Mouse (Mus musculus) midbrain, embryonic 11.5 days (tissue): ENCODE measurements around the gene Zfhx3. TPM values are rescaled to one million over a fixed set of nuclear protein-coding genes. Genes with fewer than 3 reads are reported as not detected.

Experiments used
- ATAC-seq: fragments of 200-750 bp; cut with Nextera tagmentation; 2 replicates; pipeline ENCODE4 v1.8.0; 2017; ENCODE audit warnings: moderate TSS enrichment, moderate library complexity; ENCODE audit not compliant: low FRiP score
- DNase-seq: peaks from one replicate; pipeline ENCODE4 v3.0.0; 2015; ENCODE audit warnings: low spot score; ENCODE audit errors: missing footprints
- H3K27ac ChIP-seq: fragments of 300-500 bp; sonication (generic); 2 replicates; pipeline ENCODE4 v1.5.1; 2014; ENCODE audit warnings: low read depth, low read length
- H3K27me3 ChIP-seq: fragments of 300-500 bp; sonication (generic); 2 replicates; pipeline ENCODE4 v1.6.1; 2014; ENCODE audit warnings: mild to moderate bottlenecking, low read length, moderate library complexity, mixed read lengths; ENCODE audit not compliant: control insufficient read depth, insufficient read depth
- H3K36me3 ChIP-seq: fragments of 300-500 bp; sonication (generic); 2 replicates; pipeline ENCODE4 v1.6.1; 2014; ENCODE audit warnings: mild to moderate bottlenecking, low read length, moderate library complexity, mixed read lengths; ENCODE audit not compliant: control insufficient read depth, insufficient read depth
- H3K4me1 ChIP-seq: fragments of 300-500 bp; sonication (generic); 2 replicates; pipeline ENCODE4 v1.6.1; 2014; ENCODE audit warnings: low read length; ENCODE audit not compliant: control insufficient read depth, insufficient read depth
- H3K4me2 ChIP-seq: fragments of 300-500 bp; sonication (generic); 2 replicates; pipeline ENCODE4 v1.6.1; 2014; ENCODE audit warnings: mild to moderate bottlenecking, moderate library complexity
- H3K4me3 ChIP-seq: fragments of 300-500 bp; sonication (generic); 2 replicates; pipeline ENCODE4 v1.5.1; 2014; ENCODE audit warnings: low read depth, low read length
- H3K9ac ChIP-seq: fragments of 300-500 bp; sonication (generic); 2 replicates; pipeline ENCODE4 v1.6.1; 2014; ENCODE audit warnings: low read length
- H3K9me3 ChIP-seq: fragments of 300-500 bp; sonication (generic); 2 replicates; pipeline ENCODE4 v1.6.1; 2016; ENCODE audit warnings: low read length; ENCODE audit not compliant: control insufficient read depth
- WGBS: fragments of 180-500 bp; shearing (Covaris S2); extraction: QIAGEN DNeasy Blood & Tissue Kit; methylation state at CpG from one replicate; pipeline ENCODE4 v1.1.7; 2014; 5-methylcytosine and 5-hydroxymethylcytosine counted together
- polyA plus RNA-seq: library from polyadenylated mRNA; unstranded; fragments of >200 nt; fragmentation: Nextera tagmentation; extraction: Ambion mirVana; gene quantifications from 2 replicates; pipeline ENCODE4 v1.2.1, GENCODE M21; 2014

The Zfhx3 gene
- polyA plus RNA-seq, 1 experiment from 2014 or later, result 23.4 TPM

DNA sequence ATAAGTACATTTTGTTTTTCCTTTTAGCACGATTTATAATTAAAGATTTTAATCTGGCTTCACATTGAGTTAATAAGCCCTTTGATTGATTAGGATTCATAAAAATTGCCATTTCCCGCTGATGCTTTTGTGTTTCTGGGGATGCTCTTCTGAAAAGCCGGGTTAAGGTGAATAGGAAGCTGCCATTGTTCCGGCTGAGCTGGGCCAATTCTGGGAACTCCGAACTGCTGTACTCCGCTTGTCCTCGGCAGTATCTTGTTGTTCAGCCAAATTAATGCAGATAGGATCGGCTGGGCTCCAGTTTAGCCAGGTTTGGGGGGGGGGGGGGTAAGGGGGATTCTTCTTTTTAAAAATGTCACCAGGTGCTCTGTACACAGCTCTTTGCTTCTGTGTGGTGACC lies 303.1 kb downstream of the Zfhx3 start:
- ATAC-seq, result peak; percentile 28; the same call in 1 of the 2 replicates
- 9% methylated on average over 8 of the region's 8 CpGs for WGBS
- Histone ChIP-seq H3K9me3 (no peaks in the 10 kb centered on the region), H3K27me3 (no peaks in the 10 kb centered on the region), H3K4me2 (peak overlapping the region; percentile 40), H3K4me3 (peak overlapping the region; percentile 2; the same call in 1 of the 2 replicates), H3K9ac (peak overlapping the region; percentile 31; the same call in 1 of the 2 replicates), H3K27ac (peak overlapping the region; percentile 77), H3K36me3 (no peaks in the 10 kb centered on the region), H3K4me1 (peaks cover 44% of the 10 kb centered on the region)
- DNase-seq, result no peak

DNA sequence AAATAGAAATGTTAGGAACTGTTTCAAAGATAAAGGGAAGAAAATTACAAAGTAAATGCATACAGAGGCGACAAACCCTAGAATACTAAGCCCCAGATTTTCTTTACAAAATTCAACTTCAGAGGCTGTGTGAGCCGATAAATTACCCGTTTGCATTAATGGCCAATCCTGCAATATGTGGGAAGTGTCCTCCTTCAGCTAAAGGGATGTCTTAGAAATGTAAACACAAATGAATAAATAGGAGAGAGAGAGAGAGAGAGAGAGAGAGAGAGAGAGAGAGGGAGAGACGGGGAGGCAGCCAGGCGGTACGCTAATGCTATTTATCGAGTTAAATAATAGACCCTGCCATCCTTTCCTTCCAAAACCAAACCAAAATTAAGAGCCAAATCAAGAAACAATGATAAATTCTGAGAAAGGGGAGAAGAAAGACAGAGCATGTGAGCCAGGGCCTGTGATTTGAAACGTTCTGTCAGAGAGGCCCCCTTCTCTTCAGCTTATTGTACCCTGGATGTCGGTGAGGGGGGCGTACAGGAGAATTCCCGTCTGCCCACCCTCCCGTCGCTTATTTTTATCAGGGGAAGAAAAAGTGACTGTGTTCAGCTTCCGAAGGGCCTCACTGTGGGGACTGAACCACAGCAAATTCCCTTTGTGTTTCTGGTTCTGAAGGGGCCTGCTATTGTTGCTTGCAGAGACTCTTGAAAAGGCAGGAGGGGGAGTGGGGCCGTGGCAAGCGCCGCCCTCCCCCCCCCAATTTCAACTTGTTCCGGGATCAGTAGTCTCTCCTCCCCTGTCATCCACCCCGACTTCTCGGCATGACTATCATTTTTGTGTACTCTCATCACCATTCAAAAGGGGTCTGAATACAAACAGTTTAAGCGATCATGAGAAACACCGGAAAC lies 303.8 kb downstream of the Zfhx3 start:
- Histone ChIP-seq H3K27ac (peak overlapping the region; percentile 77), H3K27me3 (no peaks in the 10 kb centered on the region), H3K4me3 (peak overlapping the region; percentile 1; the same call in 1 of the 2 replicates), H3K9me3 (no peaks in the 10 kb centered on the region), H3K4me1 (peaks cover 39% of the 10 kb centered on the region), H3K9ac (peak overlapping the region; percentile 55; the same call in 1 of the 2 replicates), H3K36me3 (no peaks in the 10 kb centered on the region), H3K4me2 (peak overlapping the region; percentile 40)
- peak; percentile 78 for ATAC-seq
- no peak for DNase-seq
- WGBS, result 11% methylated on average over 22 of the region's 22 CpGs

DNA sequence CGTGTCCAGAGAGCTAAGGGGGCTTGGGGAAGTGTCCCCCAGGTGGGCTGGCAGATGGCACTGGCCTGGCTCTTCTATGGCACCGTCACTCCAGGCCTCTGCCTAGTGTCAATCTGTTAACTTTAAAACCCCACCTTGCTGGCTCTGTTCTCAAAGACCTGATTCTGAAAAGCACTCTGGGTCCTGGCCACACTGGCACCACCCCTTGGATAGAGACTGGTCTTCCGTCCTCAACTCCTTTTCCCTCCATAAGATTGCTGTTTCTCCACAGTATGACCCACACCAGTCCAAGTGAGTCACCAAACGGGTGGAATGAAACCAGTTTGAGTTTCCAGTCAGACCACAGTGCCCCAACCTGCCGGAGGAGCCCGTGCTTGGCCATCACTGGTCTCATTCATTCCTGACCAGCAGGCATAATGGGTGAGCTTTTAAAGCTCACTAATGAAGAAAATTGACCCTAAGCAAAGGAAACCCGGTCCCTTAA lies 304.5 kb downstream of the Zfhx3 start:
- Histone ChIP-seq H3K4me3 (no peak overlapping the region), H3K36me3 (no peaks in the 10 kb centered on the region), H3K27ac (peak overlapping the region; percentile 77), H3K4me1 (peaks cover 35% of the 10 kb centered on the region), H3K9ac (no peak overlapping the region), H3K27me3 (no peaks in the 10 kb centered on the region), H3K4me2 (peak overlapping the region; percentile 40; the same call in 1 of the 2 replicates), H3K9me3 (no peaks in the 10 kb centered on the region)
- peak; percentile 25 for ATAC-seq
- DNase-seq, result peak; percentile 92
- 30% methylated on average over 7 of the region's 7 CpGs for WGBS

GRCm38 (mm10) chr8:108264593-108265160 lies 322.2 kb downstream of the Zfhx3 start:
- H3K9me3 ChIP-seq, result no peaks in the 10 kb centered on the region
- 61% methylated on average over 11 of the region's 11 CpGs for WGBS
- no peak overlapping the region for H3K4me2 ChIP-seq
- ATAC-seq (no peak), DNase-seq (no peak)
- no peak overlapping the region for H3K9ac ChIP-seq
- H3K4me3 ChIP-seq, result no peak overlapping the region
- H3K27me3 ChIP-seq, result no peaks in the 10 kb centered on the region
- no peaks in the 10 kb centered on the region for H3K4me1 ChIP-seq
- H3K36me3 ChIP-seq, result no peaks in the 10 kb centered on the region
- H3K27ac ChIP-seq, result no peak overlapping the region

DNA sequence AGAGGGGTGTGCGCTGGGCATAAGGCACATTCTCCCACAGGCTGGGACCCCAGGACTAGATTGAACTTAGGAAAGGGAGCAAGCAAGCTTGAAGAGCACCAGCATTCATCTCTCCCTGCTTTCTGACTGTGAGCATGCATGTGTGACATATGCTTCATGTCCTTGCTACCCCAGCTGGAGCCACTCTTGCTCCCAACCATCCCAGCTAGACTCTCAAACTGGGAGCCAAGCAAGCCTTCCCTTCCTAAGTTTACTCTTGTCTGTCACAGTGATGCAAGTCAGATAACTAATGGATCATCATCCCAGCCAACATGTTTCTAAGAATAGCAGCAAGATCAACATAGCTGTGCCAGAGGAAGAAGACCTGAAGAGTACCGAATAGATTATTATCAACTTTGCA lies 335.5 kb downstream of the Zfhx3 start:
- 96% methylated on average over 2 of the region's 2 CpGs for WGBS

DNA sequence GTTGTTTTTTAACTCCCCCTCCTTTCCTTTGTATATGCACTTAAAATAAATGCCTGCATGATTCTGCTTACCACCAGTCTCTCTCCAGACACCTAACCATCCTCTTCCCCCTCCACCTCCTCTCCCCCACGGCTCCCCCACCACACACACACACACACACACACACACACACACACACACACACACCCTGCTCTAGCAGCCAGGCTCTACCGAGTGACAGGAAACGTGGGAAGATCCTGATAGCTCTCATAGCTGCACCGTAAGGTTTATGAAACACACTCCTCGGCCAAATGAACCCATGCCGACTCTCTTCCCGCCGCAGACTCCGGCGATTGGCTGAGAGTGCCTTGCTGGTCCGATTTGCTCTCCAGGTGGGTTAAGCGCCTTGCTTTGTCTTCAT lies 339.5 kb downstream of the Zfhx3 start:
- WGBS, result 79% methylated on average over 12 of the region's 12 CpGs
- no peaks in the 10 kb centered on the region for H3K36me3 ChIP-seq
- H3K9me3 ChIP-seq, result no peaks in the 10 kb centered on the region
- no peaks in the 10 kb centered on the region for H3K27me3 ChIP-seq
- H3K4me2 ChIP-seq, result no peak overlapping the region
- H3K4me1 ChIP-seq, result no peaks in the 10 kb centered on the region
- H3K9ac ChIP-seq, result no peak overlapping the region
- ATAC-seq (no peak), DNase-seq (no peak)
- no peak overlapping the region for H3K27ac ChIP-seq
- H3K4me3 ChIP-seq, result no peak overlapping the region

More for the DNA sequence above, 335.5 kb downstream of the Zfhx3 start:
- ATAC-seq, result no peak
- Histone ChIP-seq H3K4me3 (no peak overlapping the region), H3K27me3 (no peaks in the 10 kb centered on the region), H3K27ac (no peak overlapping the region), H3K9ac (no peak overlapping the region), H3K4me1 (no peaks in the 10 kb centered on the region), H3K4me2 (no peak overlapping the region), H3K9me3 (no peaks in the 10 kb centered on the region), H3K36me3 (no peaks in the 10 kb centered on the region)
- DNase-seq, result no peak

DNA sequence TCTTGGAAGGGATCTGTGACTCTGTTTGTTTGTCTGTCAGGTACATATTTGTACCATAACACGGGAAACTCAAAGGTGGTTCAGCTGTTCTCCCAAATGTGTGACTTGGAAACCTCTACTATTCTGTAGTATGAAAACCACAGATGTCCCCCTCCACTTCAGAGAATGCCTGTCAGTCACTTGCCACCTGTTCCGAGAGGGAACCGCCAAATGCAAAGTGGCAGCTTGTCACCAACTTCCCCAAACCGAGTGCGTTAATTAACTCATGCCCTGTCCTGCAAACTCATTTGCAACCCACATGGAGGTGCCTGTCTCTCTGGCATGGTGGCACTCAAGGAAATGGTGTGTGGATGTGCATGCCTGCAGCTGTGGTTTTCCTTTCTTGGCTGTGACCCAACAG lies 343.7 kb downstream of the Zfhx3 start:
- H3K27me3 ChIP-seq, result no peaks in the 10 kb centered on the region
- no peaks in the 10 kb centered on the region for H3K36me3 ChIP-seq
- no peak for ATAC-seq
- 0 out of 2 replicates have a peak overlapping the region, but pooled peaks have one; percentile 9 for H3K9ac ChIP-seq
- H3K4me1 ChIP-seq, result peaks cover 3% of the 10 kb centered on the region; the same call in 1 of the 2 replicates
- no peak overlapping the region for H3K27ac ChIP-seq
- DNase-seq, result no peak
- no peak overlapping the region for H3K4me3 ChIP-seq
- H3K4me2 ChIP-seq, result no peak overlapping the region
- no peaks in the 10 kb centered on the region for H3K9me3 ChIP-seq
- WGBS, result 64% methylated on average over 5 of the region's 5 CpGs

DNA sequence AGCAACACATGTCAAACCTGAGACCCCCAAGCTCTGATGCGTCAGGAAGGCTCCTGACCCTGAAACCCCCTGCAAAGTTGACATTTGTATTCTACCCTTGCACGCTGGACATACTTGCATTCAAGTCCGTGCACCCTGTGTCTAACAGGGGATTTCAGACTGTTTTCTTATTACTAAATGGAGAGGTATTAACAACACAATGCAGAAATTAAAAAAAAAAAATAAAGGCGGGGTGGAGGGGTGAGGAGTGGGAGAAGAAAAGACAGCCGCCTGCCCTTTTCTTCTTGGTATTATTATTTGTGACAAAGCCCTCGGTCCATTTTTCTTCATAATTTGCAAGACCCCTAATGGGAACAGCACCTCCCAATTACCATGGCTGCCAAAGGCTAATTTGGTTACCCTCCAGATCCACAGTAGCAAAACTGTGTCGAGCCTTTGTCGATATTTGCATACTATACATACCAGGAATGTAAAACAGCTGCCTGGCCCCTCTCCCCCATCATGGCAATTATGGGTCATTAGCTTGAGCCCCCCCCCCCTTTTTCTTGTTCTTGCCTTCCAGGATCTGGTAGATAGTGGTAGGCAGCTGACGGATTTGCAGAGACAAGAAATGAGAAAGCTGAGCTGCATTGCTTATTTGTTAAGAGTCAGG lies 358.6 kb downstream of the Zfhx3 start:
- Histone ChIP-seq H3K27ac (no peak overlapping the region), H3K4me3 (no peak overlapping the region), H3K9ac (no peak overlapping the region), H3K36me3 (no peaks in the 10 kb centered on the region), H3K4me2 (no peak overlapping the region), H3K27me3 (no peaks in the 10 kb centered on the region), H3K9me3 (no peaks in the 10 kb centered on the region), H3K4me1 (peaks cover 8% of the 10 kb centered on the region)
- ATAC-seq, result no peak
- DNase-seq, result no peak
- 52% methylated on average over 9 of the region's 9 CpGs for WGBS
